In genomic region chr1:74001449-74001820, GRCm38 (mm10) we compare ENCODE assay signal across 8 mouse cellular contexts.
DNase-seq lines count a peak whose midpoint lies in the region; ATAC-seq and TF ChIP-seq lines count a peak whose summit lies in the region.

No protein-coding gene starts in this region.

- H3K4me3 ChIP-seq in embryonic facial prominence, embryonic 12.5 days: no peak overlapping the region
- peak overlapping the region; percentile 42 for H3K4me3 ChIP-seq in liver, postnatal 0 days (ENCODE audit: low read depth, low read length)
- no peak overlapping the region for H3K4me3 ChIP-seq in midbrain, embryonic 11.5 days (ENCODE audit: low read depth, low read length)

- H3K9me3 ChIP-seq in embryonic facial prominence, embryonic 12.5 days: no peaks in the 10 kb centered on the region
- H3K9me3 ChIP-seq in liver, postnatal 0 days (ENCODE audit: low read length): no peaks in the 10 kb centered on the region
- no peaks in the 10 kb centered on the region for H3K9me3 ChIP-seq in midbrain, embryonic 11.5 days (ENCODE audit: control insufficient read depth, low read length)

- H3K4me2 ChIP-seq in embryonic facial prominence, embryonic 12.5 days (replicated peaks): no peak overlapping the region
- peak overlapping the region; percentile 69 for H3K4me2 ChIP-seq in liver, postnatal 0 days (ENCODE audit: low read depth, low read length)
- no peak overlapping the region for H3K4me2 ChIP-seq in midbrain, embryonic 11.5 days

- no peaks in the 10 kb centered on the region for H3K27me3 ChIP-seq in embryonic facial prominence, embryonic 12.5 days
- no peaks in the 10 kb centered on the region for H3K27me3 ChIP-seq in liver, postnatal 0 days (ENCODE audit: insufficient read depth, low read length)
- H3K27me3 ChIP-seq in midbrain, embryonic 11.5 days (ENCODE audit: control insufficient read depth, insufficient read depth, low read length): no peaks in the 10 kb centered on the region

- 0 out of 2 replicates have a peak overlapping the region, but pooled peaks have one; percentile 2 for H3K9ac ChIP-seq in embryonic facial prominence, embryonic 12.5 days
- peak overlapping the region; percentile 59 for H3K9ac ChIP-seq in liver, postnatal 0 days (replicated peaks)
- no peak overlapping the region for H3K9ac ChIP-seq in midbrain, embryonic 11.5 days (ENCODE audit: low read length)

- ATAC-seq in embryonic facial prominence, embryonic 12.5 days (ENCODE audit: insufficient number of reproducible peaks, insufficient read depth, low FRiP score, low TSS enrichment): no peak; the same call in 1 of the 2 replicates
- peak; percentile 87 for ATAC-seq in liver, postnatal 0 days
- ATAC-seq in midbrain, embryonic 11.5 days (ENCODE audit: low FRiP score): no peak
- ATAC-seq in monocyte, adult 5-6 weeks (replicated peaks; ENCODE audit: insufficient number of reproducible peaks, low FRiP score, low TSS enrichment, poor library complexity, severe bottlenecking): no peak

- TF ChIP-seq CTCF in liver, postnatal 0 days (IDR thresholded peaks at IDR 0.05; ENCODE audit: low read depth): peak; percentile 48

- 60% methylated on average over 10 of the region's 10 CpGs for WGBS in embryonic facial prominence, embryonic 12.5 days
- WGBS in liver, postnatal 0 days (ENCODE audit: insufficient replicate concordance): 19% methylated on average over 10 of the region's 10 CpGs
- 71% methylated on average over 10 of the region's 10 CpGs for WGBS in midbrain, embryonic 11.5 days

- peak; percentile 58; the same call in 1 of the 2 replicates for TF ChIP-seq EP300 in liver, postnatal 0 days (IDR thresholded peaks at IDR 0.05; ENCODE audit: low read depth)

- intact Hi-C loops in heart, postnatal 10 days (cut with DNase I): loop anchor here (2.0 kb wide), 1 partner anchor 25 kb away; no protein-coding TSS in a partner anchor

- H3K36me3 ChIP-seq in embryonic facial prominence, embryonic 12.5 days: peaks cover 8% of the 10 kb centered on the region
- peaks cover 18% of the 10 kb centered on the region for H3K36me3 ChIP-seq in liver, postnatal 0 days (replicated peaks; ENCODE audit: insufficient read depth, low read length)
- no peaks in the 10 kb centered on the region for H3K36me3 ChIP-seq in midbrain, embryonic 11.5 days (ENCODE audit: control insufficient read depth, insufficient read depth, low read length)

- peak; percentile 30 for DNase-seq in NIH3T3 (ENCODE audit: low read depth)
- DNase-seq in heart, postnatal 10 days: peak; percentile 85 to 88
- peak; percentile 80 for DNase-seq in liver, postnatal 0 days
- no peak for DNase-seq in Muller cell, postnatal 12 days (ENCODE audit: inconsistent ontology term)
- DNase-seq in midbrain, embryonic 11.5 days (ENCODE audit: low spot score, missing footprints): no peak
- no peak for DNase-seq in layer of hippocampus, adult 8-10 months (ENCODE audit: low spot score in 2 of 2)

- peak overlapping the region; percentile 24; the same call in 1 of the 2 replicates for H3K27ac ChIP-seq in embryonic facial prominence, embryonic 12.5 days
- H3K27ac ChIP-seq in liver, postnatal 0 days (ENCODE audit: low read depth): peak overlapping the region; percentile 79
- H3K27ac ChIP-seq in midbrain, embryonic 11.5 days (ENCODE audit: low read depth, low read length): no peak overlapping the region

- H3K4me1 ChIP-seq in embryonic facial prominence, embryonic 12.5 days: peaks cover 33% of the 10 kb centered on the region
- H3K4me1 ChIP-seq in liver, postnatal 0 days (ENCODE audit: insufficient read depth): peaks cover 65% of the 10 kb centered on the region
- H3K4me1 ChIP-seq in midbrain, embryonic 11.5 days (ENCODE audit: control insufficient read depth, insufficient read depth, low read length): peaks cover 7% of the 10 kb centered on the region

Comparison
In these comparisons a context has a peak if more than half of its experiments do, and no peak if none do; other contexts are left out.
1. DNase-seq: peak in NIH3T3 (single experiment), heart, postnatal 10 days (2 of 2) and liver, postnatal 0 days (single experiment); none in Muller cell, postnatal 12 days (single experiment), midbrain, embryonic 11.5 days (single experiment) and layer of hippocampus, adult 8-10 months (0 of 2).